Mouse (Mus musculus) G1E (cell line): ENCODE measurements around the gene Mark2.

ENCODE experiments used
- CTCF ChIP-seq: IDR thresholded peaks from 2 replicates; pipeline ENCODE4 v1.5.1; 2012; ENCODE audit warnings: low read depth, low read length, inconsistent platforms, mixed read lengths
- GATA1 ChIP-seq: IDR thresholded peaks from 2 replicates; pipeline ENCODE4 v1.6.1; 2012; ENCODE audit warnings: borderline replicate concordance, low read length, inconsistent platforms, mixed read lengths

- TF ChIP-seq CTCF (no peak), GATA1 (no peak)
These were observed 26.6 kb downstream of the Mark2 start for GRCm38 (mm10) chr19:7314976-7315586.
